Mouse (Mus musculus) MEL-GATA-1-ER (cell line): ENCODE data around the gene Ugcg.
A peak's percentile ranks its signal among the peaks of the same experiment; 100 is the strongest.

Experiments used
- DNase-seq: peaks from one replicate; pipeline ENCODE4 v3.0.0-alpha.2; 2012; ENCODE audit warnings: low read depth; ENCODE audit errors: extremely low read depth

Gene Ugcg

GRCm38 (mm10) chr4:59224889-59225288, 35.8 kb downstream of the Ugcg start:
- DNase-seq, result no peak

GRCm38 (mm10) chr4:59227047-59227446, 38.0 kb downstream of the Ugcg start:
- no peak for DNase-seq

GRCm38 (mm10) chr4:59228951-59229350, 39.9 kb downstream of the Ugcg start:
- DNase-seq, result no peak

- no peak for DNase-seq
Observed at GRCm38 (mm10) chr4:59231266-59232055, 42.4 kb downstream of the Ugcg start.

- DNase-seq, result no peak
Observed at GRCm38 (mm10) chr4:59234014-59234413, 45.0 kb downstream of the Ugcg start.

- DNase-seq, result peak; percentile 74
Observed at GRCm38 (mm10) chr4:59234451-59235216, 45.6 kb downstream of the Ugcg start.

GRCm38 (mm10) chr4:59236362-59236761, 47.3 kb downstream of the Ugcg start:
- DNase-seq, result no peak

- DNase-seq, result no peak
Observed at GRCm38 (mm10) chr4:59238641-59239311, 49.7 kb downstream of the Ugcg start.

- no peak for DNase-seq
Observed at GRCm38 (mm10) chr4:59239312-59239728, 50.3 kb downstream of the Ugcg start.

GRCm38 (mm10) chr4:59240160-59240559, 51.1 kb downstream of the Ugcg start:
- no peak for DNase-seq

- no peak for DNase-seq
Observed at GRCm38 (mm10) chr4:59241096-59241495, 52.0 kb downstream of the Ugcg start.

- DNase-seq, result no peak
Observed at GRCm38 (mm10) chr4:59242221-59242620, 53.2 kb downstream of the Ugcg start.

- no peak for DNase-seq
Observed at GRCm38 (mm10) chr4:59243802-59244493, 54.9 kb downstream of the Ugcg start.

- DNase-seq, result no peak
Observed at GRCm38 (mm10) chr4:59244791-59245555, 55.9 kb downstream of the Ugcg start.

GRCm38 (mm10) chr4:59245776-59246175, 56.7 kb downstream of the Ugcg start:
- no peak for DNase-seq

GRCm38 (mm10) chr4:59247545-59247944, 58.5 kb downstream of the Ugcg start:
- no peak for DNase-seq

- no peak for DNase-seq
Observed at GRCm38 (mm10) chr4:59248035-59248434, 59.0 kb downstream of the Ugcg start.

- DNase-seq, result no peak
Observed at GRCm38 (mm10) chr4:59252386-59253054, 63.5 kb downstream of the Ugcg start.

GRCm38 (mm10) chr4:59253055-59253434, 64.0 kb downstream of the Ugcg start:
- DNase-seq, result no peak

- DNase-seq, result no peak
Observed at GRCm38 (mm10) chr4:59254397-59254796, 65.3 kb downstream of the Ugcg start.
